Mouse (Mus musculus) adrenal gland, adult 2 months (tissue): ENCODE measurements around the gene Polr2l. TPM values are rescaled to one million over a fixed set of nuclear protein-coding genes. Genes with fewer than 3 reads are reported as not detected.

Source experiments
- DNase-seq: peaks from one replicate; pipeline ENCODE4 v3.0.0; 2021
- polyA plus RNA-seq: library from polyadenylated mRNA; depleted of rRNA; stranded (reverse); fragments of >200 nt; gene quantifications from 2 replicates; pipeline ENCODE4 v1.2.3, GENCODE M21; 2012
- total RNA-seq, 2 experiments: library from RNA; stranded (reverse); gene quantifications; 2 replicates each; pipeline ENCODE4 v1.2.3; 2021

Polr2l gene
- total and polyA plus RNA-seq, 3 experiments = 68.5 to 140 (median 84.4) TPM

- peak; percentile 95 for DNase-seq
These were observed 7.5 kb downstream of the Polr2l start, which contains the start of gene Cd151 for GRCm38 (mm10) chr7:141467230-141468030. Cd151 (plus strand) TSS chr7:141467392.

DNA sequence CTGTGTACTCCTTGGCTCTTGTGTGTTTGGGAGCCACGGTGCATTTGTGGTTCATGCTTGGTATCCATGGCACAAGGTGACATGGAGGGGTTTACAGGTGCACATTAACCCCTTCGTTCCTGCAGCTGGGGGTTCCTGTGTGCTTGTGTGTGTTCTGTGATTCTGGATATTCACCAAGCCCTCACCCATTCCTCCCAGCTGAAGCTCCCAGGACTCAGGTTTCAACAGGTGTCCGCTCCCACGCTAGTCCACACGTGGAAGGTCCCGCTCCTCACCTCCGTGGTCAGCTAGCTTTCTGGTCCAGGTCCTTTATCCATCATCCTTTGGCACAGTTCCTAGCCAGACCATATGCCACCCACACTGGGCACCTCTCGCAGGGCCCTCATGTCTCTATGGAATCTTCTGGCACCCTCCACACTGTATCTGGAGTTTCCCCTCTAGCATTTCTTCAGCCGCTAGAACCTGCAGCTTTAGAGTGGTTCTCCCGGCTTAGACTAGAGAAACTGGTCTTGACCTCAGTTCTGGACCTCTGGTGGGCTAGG is 8.3 kb downstream of the Polr2l start:
- no peak for DNase-seq

- DNase-seq = peak; percentile 65
These were observed 8.9 kb downstream of the Polr2l start for GRCm38 (mm10) chr7:141466045-141466394.

DNA sequence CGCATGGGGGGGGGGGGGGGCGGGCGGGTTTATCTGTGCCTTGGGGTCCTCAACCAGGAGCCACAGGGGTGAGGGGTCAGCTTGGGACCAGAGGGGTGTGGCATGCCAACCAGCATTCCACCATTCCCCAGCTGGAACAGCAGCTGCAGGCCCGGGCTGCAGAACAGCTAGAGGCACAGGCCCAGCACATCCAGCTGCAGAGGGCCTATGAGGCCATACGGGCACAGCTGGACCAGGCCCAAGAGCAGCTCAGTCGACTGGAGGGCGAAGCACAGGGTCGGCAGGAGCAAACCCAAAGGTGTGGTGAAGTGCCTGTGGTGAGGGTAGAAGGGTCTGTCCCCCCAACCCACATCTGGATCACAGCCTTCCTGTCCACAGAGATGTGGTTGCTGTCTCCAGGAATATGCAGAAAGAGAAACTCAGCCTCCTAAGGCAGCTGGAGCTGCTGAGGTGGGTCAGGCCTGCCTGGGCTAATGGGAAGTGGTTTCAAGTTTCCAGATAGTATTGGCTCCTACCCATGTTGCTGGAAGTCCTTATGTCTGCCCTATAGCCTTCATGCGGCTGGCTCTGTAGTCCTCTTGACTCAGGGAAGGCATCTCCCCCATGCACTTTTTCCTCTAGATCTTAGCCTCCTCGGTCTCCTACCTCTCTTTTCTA is 9.4 kb downstream of the Polr2l start:
- no peak for DNase-seq

GRCm38 (mm10) chr7:141464603-141465201 is 10.2 kb downstream of the Polr2l start:
- peak; percentile 26 for DNase-seq

DNA sequence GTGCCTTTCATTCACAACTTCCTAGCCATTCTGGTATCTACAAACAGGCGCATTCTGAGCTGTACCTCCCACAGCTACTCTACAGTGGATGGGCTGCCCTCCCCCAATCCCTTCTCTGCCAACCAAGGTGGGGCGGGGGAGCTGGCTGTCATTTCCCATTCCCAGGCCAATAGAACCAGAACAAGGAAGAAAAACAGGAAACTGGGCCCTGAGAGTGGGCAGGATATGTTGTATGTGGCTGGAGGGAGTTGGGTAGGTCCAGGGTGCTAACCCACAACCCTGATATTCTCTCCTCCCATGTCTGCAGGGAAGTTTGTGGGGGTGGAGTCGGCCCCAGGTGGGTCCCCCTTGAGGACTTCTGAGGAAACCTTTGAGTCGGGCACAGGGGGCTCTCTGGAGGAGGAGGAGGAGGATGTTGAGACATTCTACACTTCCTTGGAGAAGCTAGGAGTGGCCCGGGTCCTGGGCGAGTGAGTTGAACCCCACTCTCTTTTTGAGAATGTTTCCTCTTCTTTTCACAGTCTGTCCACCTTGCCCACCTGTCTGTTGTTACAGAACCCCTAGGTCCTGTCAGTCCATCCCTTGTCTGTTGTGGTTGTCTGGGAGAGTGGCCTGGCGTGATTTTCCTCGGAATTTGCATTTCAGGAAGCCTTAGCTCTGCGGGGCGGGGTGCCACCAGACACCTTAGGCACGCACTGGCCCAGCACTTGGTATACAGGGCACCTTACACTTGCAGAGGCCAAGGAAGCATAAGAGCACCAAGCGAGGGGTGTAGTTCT is 10.9 kb downstream of the Polr2l start:
- DNase-seq = peak; percentile 80

DNA sequence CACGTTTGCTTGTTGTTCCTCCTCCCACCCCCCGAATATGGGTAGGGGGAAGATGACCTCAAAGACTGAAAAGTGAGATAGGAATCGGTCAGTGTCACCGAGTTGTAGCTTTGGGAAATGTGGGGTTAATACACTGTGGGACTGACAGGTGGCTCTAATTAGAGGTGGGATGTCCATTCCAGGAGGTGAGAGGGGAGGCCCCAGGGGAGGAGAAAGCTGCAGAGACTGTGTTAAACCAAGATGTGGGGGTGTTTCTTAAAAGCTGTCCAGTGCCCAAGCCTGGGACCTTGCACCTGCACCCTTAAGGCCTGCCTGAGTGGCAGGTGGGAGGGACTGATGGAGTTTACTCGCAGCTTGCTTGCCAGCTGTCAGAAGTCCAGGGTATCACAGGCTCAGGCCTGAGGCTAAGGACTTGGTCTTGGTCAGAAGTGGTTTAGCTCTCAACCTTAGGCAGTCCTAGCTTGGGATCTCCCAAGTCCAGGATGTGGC is 12.6 kb downstream of the Polr2l start:
- DNase-seq = peak; percentile 41

DNA sequence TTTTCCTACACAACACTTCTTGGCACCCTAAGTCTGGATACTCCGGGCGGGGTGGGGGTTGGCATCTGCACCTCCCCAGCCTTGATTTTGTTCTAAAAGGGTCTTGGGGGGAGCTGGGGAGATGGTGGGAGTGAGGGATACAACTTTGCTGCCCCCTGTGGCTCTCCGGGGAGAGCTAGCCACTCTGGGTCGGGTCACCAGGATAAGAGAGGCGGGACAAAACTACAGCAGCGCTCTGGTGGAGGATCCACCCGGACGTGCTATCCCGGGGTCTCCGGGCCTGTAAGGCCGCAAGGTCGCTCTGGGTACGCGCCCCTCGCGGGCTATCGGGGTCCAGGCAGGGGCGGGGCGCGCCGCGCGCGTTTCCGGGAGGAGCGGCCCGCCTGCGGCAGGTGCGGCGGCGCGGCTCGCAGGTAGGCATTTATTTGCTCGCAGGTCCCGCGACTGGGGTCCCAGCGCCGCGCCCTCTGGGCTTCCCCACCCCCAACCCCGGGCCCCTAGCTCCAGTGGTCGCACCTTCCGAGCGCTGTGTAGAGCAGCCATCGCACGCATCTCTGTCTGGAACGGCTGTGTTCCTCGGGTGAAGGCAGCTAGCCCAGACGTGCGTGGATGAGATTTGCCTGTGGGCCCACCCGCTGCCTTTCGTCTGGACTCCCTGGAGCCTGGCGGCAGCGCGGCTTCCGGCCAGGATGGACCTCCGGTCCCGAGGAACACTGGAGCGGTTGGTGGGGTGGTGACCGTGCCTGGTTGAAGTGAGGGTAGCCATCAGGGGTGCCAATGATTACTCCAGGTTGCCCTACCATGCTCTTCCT is 13.2 kb downstream of the Polr2l start:
- DNase-seq = peak; percentile 44

GRCm38 (mm10) chr7:141460391-141461113 is 14.4 kb downstream of the Polr2l start, which contains the start of gene Cracr2b:
Cracr2b (plus strand) TSS chr7:141461094.
- peak; percentile 36 for DNase-seq

DNA sequence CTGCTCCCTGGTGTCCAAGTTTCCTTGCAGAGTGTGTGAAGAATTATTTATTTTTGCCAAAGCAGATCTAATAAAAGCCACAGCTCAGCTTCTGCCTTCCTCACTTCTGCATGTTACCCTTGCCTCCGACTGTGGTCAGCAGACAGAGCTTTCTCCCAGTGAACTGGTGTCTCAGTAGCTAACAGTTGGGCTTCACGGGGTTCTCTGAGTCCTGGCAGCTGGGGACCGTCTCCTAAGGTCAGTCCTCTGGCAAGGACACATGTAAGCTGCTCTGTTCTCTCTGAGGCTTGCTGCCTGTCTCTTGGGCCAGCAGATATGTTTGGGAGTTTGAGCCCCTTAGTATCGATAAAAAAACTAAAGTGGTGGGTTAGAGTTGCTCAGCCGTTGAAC is 14.9 kb downstream of the Polr2l start:
- peak; percentile 2 for DNase-seq

- peak; percentile 31 for DNase-seq
These were observed 15.6 kb downstream of the Polr2l start for GRCm38 (mm10) chr7:141459301-141459711.

- no peak for DNase-seq
These were observed 16.3 kb downstream of the Polr2l start for GRCm38 (mm10) chr7:141458661-141459060.

DNA sequence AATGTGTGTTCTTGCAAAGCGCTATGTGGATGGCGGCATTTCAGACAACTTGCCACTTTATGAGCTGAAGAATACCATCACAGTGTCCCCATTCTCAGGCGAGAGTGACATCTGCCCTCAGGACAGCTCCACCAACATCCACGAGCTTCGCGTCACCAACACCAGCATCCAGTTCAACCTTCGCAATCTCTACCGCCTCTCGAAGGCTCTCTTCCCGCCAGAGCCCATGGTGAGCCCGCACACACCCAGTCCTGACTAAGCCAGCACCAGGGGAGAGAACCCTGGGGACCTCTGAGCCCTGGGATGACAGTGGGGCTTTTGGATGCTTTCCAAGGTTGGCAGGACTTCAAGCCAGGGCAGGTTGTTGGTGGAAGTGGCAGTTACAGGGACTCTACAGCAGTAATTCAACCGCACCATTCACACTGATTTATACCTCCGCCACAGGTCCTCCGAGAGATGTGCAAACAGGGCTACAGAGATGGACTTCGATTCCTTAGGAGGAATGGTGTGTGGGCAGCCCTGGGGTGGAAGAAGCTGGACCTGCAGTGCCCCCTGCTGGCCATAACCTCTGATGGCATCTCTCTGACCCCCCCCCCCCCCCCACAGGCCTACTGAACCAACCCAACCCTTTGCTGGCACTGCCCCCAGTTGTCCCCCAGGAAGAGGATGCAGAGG is 16.8 kb downstream of the Polr2l start:
- peak; percentile 71 for DNase-seq

DNA sequence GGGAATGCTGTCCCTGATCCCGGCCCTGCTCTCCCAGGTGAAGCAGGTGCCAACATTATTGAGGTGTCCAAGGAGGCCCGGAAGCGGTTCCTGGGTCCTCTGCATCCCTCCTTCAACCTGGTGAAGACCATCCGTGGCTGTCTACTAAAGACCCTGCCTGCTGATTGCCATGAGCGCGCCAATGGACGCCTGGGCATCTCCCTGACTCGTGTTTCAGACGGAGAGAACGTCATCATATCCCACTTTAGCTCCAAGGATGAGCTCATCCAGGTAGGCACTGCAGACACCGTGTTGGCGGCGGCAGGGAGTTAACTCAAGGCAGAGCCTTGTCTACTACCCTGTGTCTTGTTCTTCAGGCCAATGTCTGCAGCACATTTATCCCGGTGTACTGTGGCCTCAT is 17.7 kb downstream of the Polr2l start:
- no peak for DNase-seq

- DNase-seq = peak; percentile 87
These were observed 18.2 kb downstream of the Polr2l start for GRCm38 (mm10) chr7:141456739-141457138.

- peak; percentile 89 for DNase-seq
These were observed 19.2 kb downstream of the Polr2l start for GRCm38 (mm10) chr7:141455610-141456314.

DNA sequence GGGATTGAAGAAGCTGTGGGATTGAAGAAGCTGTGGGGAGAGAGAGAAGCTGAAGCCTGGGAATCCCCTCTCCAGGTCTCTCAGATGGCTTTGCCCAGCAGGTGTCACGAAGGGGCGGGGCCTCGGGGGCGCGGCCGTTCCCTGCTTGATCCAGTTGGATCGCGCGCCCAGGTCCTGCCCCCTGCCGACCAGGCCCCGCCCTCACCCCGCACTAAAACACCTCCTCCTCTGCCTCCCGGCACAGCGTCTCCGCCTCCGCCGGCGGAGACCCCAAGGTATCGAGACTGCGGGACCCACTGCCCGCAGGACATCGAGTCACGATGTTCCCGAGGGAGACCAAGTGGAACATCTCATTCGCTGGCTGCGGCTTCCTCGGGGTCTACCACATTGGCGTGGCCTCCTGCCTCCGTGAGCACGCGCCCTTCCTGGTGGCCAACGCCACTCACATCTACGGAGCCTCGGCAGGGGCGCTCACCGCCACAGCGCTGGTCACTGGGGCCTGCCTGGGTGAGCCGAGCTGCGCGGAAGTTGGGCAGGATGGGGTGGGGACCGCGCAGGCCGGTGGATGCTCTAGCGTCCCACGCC is 19.9 kb downstream of the Polr2l start, which contains the start of gene Pnpla2:
Gene Pnpla2, plus strand, starts transcription at position 232 of the 585 bp plus-strand sequence.
- DNase-seq = peak; percentile 98

DNA sequence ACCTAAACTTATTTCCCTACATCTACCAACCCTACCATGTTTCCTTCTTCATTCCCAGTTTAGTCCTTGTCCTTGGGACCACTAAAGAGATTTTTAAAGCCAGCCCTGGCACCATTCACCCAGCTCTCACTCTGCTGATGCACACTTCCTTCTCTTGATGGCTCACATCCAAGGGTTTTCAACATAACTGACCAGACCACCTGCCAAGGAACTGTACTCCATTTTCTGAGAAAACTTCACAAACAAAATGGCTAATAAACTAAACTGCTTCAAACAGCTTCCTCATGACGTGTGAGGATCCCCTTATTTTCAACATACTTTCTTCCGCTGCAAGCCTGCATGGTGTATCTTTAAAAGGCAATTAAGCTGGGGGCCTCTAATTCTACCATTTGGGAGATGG is 21.3 kb downstream of the Polr2l start:
- DNase-seq = no peak
